Mouse (Mus musculus): ENCODE measurements at regions not wholly inside any gene's neighbourhood (a gene's known extent, or its start where the extent isn't known, plus 50 kb on each side); places are given as distances from the start of the nearest gene placed in this dataset.

DNA sequence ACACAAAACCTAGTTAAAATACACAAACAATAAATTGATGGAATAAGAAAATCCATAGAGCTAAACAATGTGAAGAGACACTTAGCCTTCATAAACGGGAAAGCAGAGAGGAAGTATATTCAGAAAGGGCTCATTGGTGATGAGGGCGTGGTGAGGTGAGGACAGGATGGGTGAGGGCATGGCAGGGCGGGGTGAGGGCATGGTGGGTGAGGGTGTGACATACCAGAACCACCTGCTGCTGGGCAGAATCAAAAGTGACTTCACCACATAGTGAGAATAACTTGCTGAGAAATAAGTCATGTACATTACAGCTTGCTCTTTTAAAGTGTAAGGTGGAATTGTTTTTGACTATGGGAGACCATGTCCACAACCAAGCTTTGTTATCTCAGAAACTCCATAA, 399.1 kb upstream of the 5930422O12Rik start:
- H3K27ac ChIP-seq (ENCODE audit: insufficient read depth, low read depth, low read length), result no peak overlapping the region
- H3K4me3 ChIP-seq (ENCODE audit: insufficient read depth, low read length), result no peak overlapping the region
- no peak for TF ChIP-seq POLR2A (IDR thresholded peaks at IDR 0.05; ENCODE audit: borderline replicate concordance, low read depth, low read length)
- no peaks in the 10 kb centered on the region for H3K4me1 ChIP-seq (ENCODE audit: control insufficient read depth, insufficient read depth, low read length)

DNA sequence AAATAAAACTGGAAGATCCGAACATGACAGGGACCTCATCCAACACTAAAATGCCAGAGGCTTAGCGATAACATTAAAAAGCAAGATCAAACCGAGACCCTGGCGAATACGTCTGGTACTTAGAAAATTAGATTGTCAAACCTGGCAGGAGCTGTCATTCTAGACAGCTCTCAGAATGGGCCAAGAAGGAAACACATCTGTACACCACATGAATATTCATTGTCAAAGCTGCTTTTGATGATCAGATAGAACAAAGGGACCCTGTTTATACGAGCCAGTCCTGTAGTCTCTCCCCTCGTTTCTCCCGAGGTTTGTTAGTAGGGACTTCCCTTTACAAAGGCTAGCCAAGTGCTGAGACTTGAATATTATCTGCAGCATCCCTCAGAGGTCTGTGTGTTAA, 376.5 kb upstream of the 5930422O12Rik start:
- TF ChIP-seq POLR2A (IDR thresholded peaks at IDR 0.05; ENCODE audit: borderline replicate concordance, low read depth, low read length) (no peak), CTCF (IDR thresholded peaks at IDR 0.05; ENCODE audit: low read depth, low read length) (no peak)
- no peaks in the 10 kb centered on the region for H3K4me1 ChIP-seq (ENCODE audit: control insufficient read depth, insufficient read depth, low read length)
- no peak overlapping the region for H3K4me3 ChIP-seq (ENCODE audit: insufficient read depth, low read length)
- H3K27ac ChIP-seq (ENCODE audit: insufficient read depth, low read depth, low read length), result no peak overlapping the region

- no peak overlapping the region for H3K27ac ChIP-seq (ENCODE audit: insufficient read depth, low read depth, low read length)
- TF ChIP-seq CTCF (IDR thresholded peaks at IDR 0.05; ENCODE audit: low read depth, low read length) (no peak), POLR2A (IDR thresholded peaks at IDR 0.05; ENCODE audit: borderline replicate concordance, low read depth, low read length) (no peak)
- no peak overlapping the region for H3K4me3 ChIP-seq (ENCODE audit: insufficient read depth, low read length)
- no peaks in the 10 kb centered on the region for H3K4me1 ChIP-seq (ENCODE audit: control insufficient read depth, insufficient read depth, low read length)
Measured at GRCm38 (mm10) chr8:33065566-33065965, 362.9 kb upstream of the 5930422O12Rik start.

DNA sequence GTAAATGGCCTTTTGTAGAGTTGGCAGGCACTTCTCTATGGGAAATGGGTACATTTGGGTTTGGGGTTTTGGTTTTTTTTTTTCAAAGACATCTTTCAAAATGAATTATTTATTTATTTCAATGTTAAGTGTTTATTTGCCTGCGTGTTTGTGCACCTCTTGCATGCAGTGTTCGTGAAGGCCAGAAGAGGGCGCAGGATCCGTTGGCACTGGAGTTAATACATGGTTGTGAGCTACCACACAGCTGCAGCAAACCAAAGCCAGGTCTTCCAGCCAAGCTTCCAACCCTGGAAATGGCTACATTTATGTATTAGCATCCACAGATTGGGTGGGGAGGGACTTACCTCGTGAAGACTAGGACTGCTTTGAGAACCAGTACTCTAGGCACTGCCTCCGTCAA, 362.3 kb upstream of the 5930422O12Rik start:
- TF ChIP-seq CTCF (IDR thresholded peaks at IDR 0.05; ENCODE audit: low read depth, low read length) (no peak), POLR2A (IDR thresholded peaks at IDR 0.05; ENCODE audit: borderline replicate concordance, low read depth, low read length) (no peak)
- Histone ChIP-seq H3K27ac (ENCODE audit: insufficient read depth, low read depth, low read length) (no peak overlapping the region), H3K4me1 (ENCODE audit: control insufficient read depth, insufficient read depth, low read length) (no peaks in the 10 kb centered on the region), H3K4me3 (ENCODE audit: insufficient read depth, low read length) (no peak overlapping the region)

DNA sequence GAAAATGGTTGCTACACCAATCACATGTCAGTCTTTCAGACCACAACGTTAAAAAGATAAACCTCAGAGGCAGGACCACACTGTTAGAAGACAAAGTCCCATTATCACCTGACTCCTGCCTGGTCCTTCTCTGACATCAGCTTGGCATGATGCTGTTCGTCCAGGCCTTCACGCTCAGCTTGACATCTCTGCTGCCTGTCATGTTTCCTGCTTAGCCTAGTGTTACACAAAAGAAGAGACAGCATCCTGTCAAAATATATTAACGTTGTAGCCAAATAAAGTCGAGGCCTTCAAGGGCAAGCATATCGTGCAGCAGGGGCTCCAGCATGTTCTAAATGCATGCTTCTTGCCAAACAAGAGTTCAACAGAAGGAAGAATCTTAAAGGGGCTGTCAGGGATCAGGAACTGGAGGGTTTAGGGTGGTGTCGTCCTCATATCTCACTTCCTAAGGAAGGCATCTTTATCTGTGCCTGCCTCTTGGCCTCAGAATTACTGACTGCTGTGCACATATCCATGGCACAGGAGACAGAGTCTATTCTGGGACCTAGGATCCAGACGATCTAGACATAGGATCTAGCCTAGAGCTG, 361.0 kb upstream of the 5930422O12Rik start:
- Histone ChIP-seq H3K4me1 (ENCODE audit: control insufficient read depth, insufficient read depth, low read length) (no peaks in the 10 kb centered on the region), H3K27ac (ENCODE audit: insufficient read depth, low read depth, low read length) (no peak overlapping the region), H3K4me3 (ENCODE audit: insufficient read depth, low read length) (no peak overlapping the region)
- TF ChIP-seq POLR2A (IDR thresholded peaks at IDR 0.05; ENCODE audit: borderline replicate concordance, low read depth, low read length) (no peak), CTCF (IDR thresholded peaks at IDR 0.05; ENCODE audit: low read depth, low read length) (no peak)

- Histone ChIP-seq H3K4me3 (ENCODE audit: insufficient read depth, low read length) (no peak overlapping the region), H3K4me1 (ENCODE audit: control insufficient read depth, insufficient read depth, low read length) (no peaks in the 10 kb centered on the region), H3K27ac (ENCODE audit: insufficient read depth, low read depth, low read length) (no peak overlapping the region)
- TF ChIP-seq POLR2A (IDR thresholded peaks at IDR 0.05; ENCODE audit: borderline replicate concordance, low read depth, low read length) (no peak), CTCF (IDR thresholded peaks at IDR 0.05; ENCODE audit: low read depth, low read length) (peak; percentile 27; the same call in 1 of the 2 replicates)
Measured at GRCm38 (mm10) chr8:33068468-33068867, 360.0 kb upstream of the 5930422O12Rik start.

DNA sequence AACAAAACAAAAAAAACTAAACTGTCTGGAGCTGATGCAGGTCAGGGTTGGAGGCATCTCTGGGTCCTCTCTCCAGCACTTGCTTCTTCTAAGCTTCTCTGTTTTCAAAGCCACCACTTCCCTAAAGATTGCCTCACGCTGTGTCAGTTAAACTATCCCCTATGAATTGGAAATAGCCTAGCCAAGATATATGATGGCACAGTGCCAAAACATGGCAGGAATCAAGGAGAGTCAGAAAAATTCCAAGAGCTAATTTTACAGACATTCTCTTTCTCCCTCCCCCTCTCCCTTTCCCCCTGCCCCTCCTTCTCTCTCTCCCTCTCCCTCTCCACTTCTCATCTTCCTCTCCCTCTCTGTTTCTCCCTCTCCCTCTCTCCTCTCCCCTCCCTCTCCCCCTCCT, 353.3 kb upstream of the 5930422O12Rik start:
- Histone ChIP-seq H3K4me1 (ENCODE audit: control insufficient read depth, insufficient read depth, low read length) (no peaks in the 10 kb centered on the region), H3K27ac (ENCODE audit: insufficient read depth, low read depth, low read length) (no peak overlapping the region), H3K4me3 (ENCODE audit: insufficient read depth, low read length) (no peak overlapping the region)
- no peak for TF ChIP-seq CTCF (IDR thresholded peaks at IDR 0.05; ENCODE audit: low read depth, low read length)
- TF ChIP-seq POLR2A (IDR thresholded peaks at IDR 0.05; ENCODE audit: borderline replicate concordance, low read depth, low read length), result no peak

DNA sequence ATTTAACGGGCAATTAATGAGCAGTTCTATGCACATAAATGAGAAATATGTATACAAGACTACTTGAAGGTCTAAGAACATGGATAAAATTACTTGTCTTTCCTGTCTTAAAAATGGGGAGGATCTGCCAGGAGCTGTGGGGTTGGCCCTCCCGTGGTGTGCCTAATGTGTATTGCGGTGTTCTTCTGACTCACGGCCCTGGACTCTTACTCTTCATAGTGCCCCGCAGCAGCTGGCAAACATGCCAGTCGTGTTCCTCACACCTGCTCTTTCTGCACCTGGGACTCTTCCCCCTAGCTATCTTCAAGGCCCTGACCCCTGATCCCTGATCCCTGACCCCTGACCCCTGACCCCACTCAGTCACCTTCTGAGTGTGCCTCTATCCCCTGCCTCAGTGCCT, 352.3 kb upstream of the 5930422O12Rik start:
- H3K4me3 ChIP-seq (ENCODE audit: insufficient read depth, low read length), result no peak overlapping the region
- TF ChIP-seq POLR2A (IDR thresholded peaks at IDR 0.05; ENCODE audit: borderline replicate concordance, low read depth, low read length), result no peak
- no peak for TF ChIP-seq CTCF (IDR thresholded peaks at IDR 0.05; ENCODE audit: low read depth, low read length)
- H3K4me1 ChIP-seq (ENCODE audit: control insufficient read depth, insufficient read depth, low read length), result no peaks in the 10 kb centered on the region
- H3K27ac ChIP-seq (ENCODE audit: insufficient read depth, low read depth, low read length), result no peak overlapping the region

DNA sequence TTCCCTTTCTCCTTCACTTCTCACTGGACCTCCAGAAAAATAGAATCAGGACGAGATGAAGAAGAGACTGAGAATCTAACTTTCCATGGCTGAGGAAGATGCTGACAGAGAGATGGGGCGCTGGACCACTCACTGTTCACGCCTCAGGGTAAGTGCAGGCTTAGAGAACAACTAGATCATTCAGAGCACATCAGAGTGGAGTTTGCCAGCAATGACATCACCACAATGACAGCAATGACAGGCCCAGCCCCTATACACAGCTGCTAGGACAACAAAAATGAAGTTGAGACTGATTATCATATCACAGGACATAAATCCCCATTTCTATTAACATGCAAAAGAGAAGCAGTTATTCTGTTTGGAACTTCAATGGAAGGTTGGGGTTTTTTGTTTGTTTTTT, 350.4 kb upstream of the 5930422O12Rik start:
- TF ChIP-seq POLR2A (IDR thresholded peaks at IDR 0.05; ENCODE audit: borderline replicate concordance, low read depth, low read length), result no peak
- TF ChIP-seq CTCF (IDR thresholded peaks at IDR 0.05; ENCODE audit: low read depth, low read length), result no peak
- Histone ChIP-seq H3K27ac (ENCODE audit: insufficient read depth, low read depth, low read length) (no peak overlapping the region), H3K4me1 (ENCODE audit: control insufficient read depth, insufficient read depth, low read length) (no peaks in the 10 kb centered on the region), H3K4me3 (ENCODE audit: insufficient read depth, low read length) (no peak overlapping the region)

DNA sequence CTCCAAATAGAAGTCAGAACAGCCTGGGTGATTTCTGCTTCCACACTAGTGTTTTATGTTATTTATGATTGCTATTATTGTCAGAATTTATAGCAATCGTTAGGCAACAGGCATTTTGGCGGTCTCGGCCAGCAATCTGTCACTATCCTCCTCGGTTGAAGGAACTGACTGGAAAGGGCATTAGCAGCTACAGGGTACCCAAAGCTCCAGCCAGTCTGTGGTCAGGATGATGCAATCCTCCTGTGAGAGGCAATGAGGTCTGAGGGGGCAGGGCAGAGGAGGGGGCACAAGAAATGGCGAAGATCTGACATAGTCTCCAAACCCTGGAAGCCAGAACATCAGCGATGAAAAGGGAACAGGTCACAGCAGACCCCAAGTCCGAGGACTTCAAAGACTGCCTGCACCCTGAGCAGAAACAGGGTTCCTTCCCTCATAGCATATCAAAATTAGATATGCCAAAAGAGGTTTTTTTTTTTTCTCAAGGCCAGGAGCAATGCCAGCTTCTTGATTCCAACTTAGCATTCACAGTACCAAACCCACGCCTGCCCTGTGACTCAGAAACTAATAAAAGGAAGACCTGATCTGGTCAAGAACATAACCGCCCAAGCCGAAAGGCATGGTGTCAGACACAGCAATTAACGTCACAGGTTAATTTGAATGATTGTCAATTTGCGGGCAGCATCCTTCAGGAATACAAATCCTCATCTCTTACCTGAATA, 348.5 kb upstream of the 5930422O12Rik start:
- H3K27ac ChIP-seq (ENCODE audit: insufficient read depth, low read depth, low read length), result no peak overlapping the region
- H3K4me1 ChIP-seq (ENCODE audit: control insufficient read depth, insufficient read depth, low read length), result no peaks in the 10 kb centered on the region
- no peak overlapping the region for H3K4me3 ChIP-seq (ENCODE audit: insufficient read depth, low read length)
- TF ChIP-seq CTCF (IDR thresholded peaks at IDR 0.05; ENCODE audit: low read depth, low read length) (no peak), POLR2A (IDR thresholded peaks at IDR 0.05; ENCODE audit: borderline replicate concordance, low read depth, low read length) (no peak)

Measured in bone marrow macrophage, adult 2 months (primary cell).